Mouse (Mus musculus): ENCODE results near the gene Zfp46. TPM values are rescaled to one million over a fixed set of nuclear protein-coding genes. Genes with fewer than 3 reads are reported as not detected.

The Zfp46 gene
- total RNA-seq (2021) = 10 to 100 TPM; 53.5 to 54.9 TPM
- long read RNA-seq, experiment 1, full-length matches to known transcripts = 27 of 38 reads
- long read RNA-seq, experiment 1, partial matches to known transcripts = 7 of 38 reads
- long read RNA-seq, experiment 1, other reads (novel, unspliced or antisense) = 4 of 38 reads
- long read RNA-seq, experiment 2, full-length matches to known transcripts = 35 of 40 reads
- long read RNA-seq, experiment 2, partial matches to known transcripts = 0 of 40 reads
- long read RNA-seq, experiment 2, other reads (novel, unspliced or antisense) = 5 of 40 reads

- intact Hi-C loops (cut with DNase I) = no loop called here
Observed at GRCm38 (mm10) chr4:136284455-136284854, at the start of gene Zfp46. TSS of gene Zfp46 (plus strand) at chr4:136284683.

GRCm38 (mm10) chr4:136238669-136239068 lies 45.8 kb upstream of the Zfp46 start:
- no peak for TF ChIP-seq CTCF (IDR thresholded peaks at IDR 0.05)
- no peak for DNase-seq (ENCODE audit: extremely low spot score in 1 of 2, low spot score in 2 of 2)
- H3K27ac ChIP-seq = no peak overlapping the region
- intact Hi-C loops (cut with DNase I) = loop anchor here (2.0 kb wide), 1 partner anchor 36 kb away; no protein-coding TSS in a partner anchor
- H3K4me3 ChIP-seq = no peak overlapping the region

More at GRCm38 (mm10) chr4:136284455-136284854, at the start of gene Zfp46:
- no peak; the same call in 1 of the 2 replicates for TF ChIP-seq CTCF (IDR thresholded peaks at IDR 0.05)
- Histone ChIP-seq H3K4me3 (peak within 1 kb of the TSS; percentile 72), H3K27ac (peak within 1 kb of the TSS; percentile 96)
- DNase-seq (ENCODE audit: extremely low spot score in 1 of 2, low spot score in 2 of 2) = peak; percentile 73 to 84

GRCm38 (mm10) chr4:136239111-136239510 lies 45.4 kb upstream of the Zfp46 start:
- intact Hi-C loops (cut with DNase I) = loop anchor here (2.0 kb wide), 1 partner anchor 36 kb away; no protein-coding TSS in a partner anchor
- Histone ChIP-seq H3K27ac (no peak overlapping the region), H3K4me3 (no peak overlapping the region)
- no peak for TF ChIP-seq CTCF (IDR thresholded peaks at IDR 0.05)
- DNase-seq (ENCODE audit: extremely low spot score in 1 of 2, low spot score in 2 of 2) = no peak

GRCm38 (mm10) chr4:136239622-136240021 lies 44.9 kb upstream of the Zfp46 start:
- Histone ChIP-seq H3K27ac (no peak overlapping the region), H3K4me3 (no peak overlapping the region)
- TF ChIP-seq CTCF (IDR thresholded peaks at IDR 0.05) = peak; percentile 85
- intact Hi-C loops (cut with DNase I) = loop anchor here (2.0 kb wide), 1 partner anchor 37 kb away; no protein-coding TSS in a partner anchor
- peak; percentile 75 to 81 for DNase-seq (ENCODE audit: extremely low spot score in 1 of 2, low spot score in 2 of 2)

- intact Hi-C loops (cut with DNase I) = no loop called here
Observed at GRCm38 (mm10) chr4:136240123-136240522, 44.4 kb upstream of the Zfp46 start.

GRCm38 (mm10) chr4:136240955-136241354 lies 43.5 kb upstream of the Zfp46 start:
- TF ChIP-seq CTCF (IDR thresholded peaks at IDR 0.05) = no peak
- intact Hi-C loops (cut with DNase I) = no loop called here
- Histone ChIP-seq H3K27ac (no peak overlapping the region), H3K4me3 (no peak overlapping the region)
- DNase-seq (ENCODE audit: extremely low spot score in 1 of 2, low spot score in 2 of 2) = no peak

More at GRCm38 (mm10) chr4:136240123-136240522, 44.4 kb upstream of the Zfp46 start:
- no peak for DNase-seq (ENCODE audit: extremely low spot score in 1 of 2, low spot score in 2 of 2)
- H3K27ac ChIP-seq = no peak overlapping the region
- no peak for TF ChIP-seq CTCF (IDR thresholded peaks at IDR 0.05)
- no peak overlapping the region for H3K4me3 ChIP-seq

GRCm38 (mm10) chr4:136242065-136242703 lies 42.3 kb upstream of the Zfp46 start:
- intact Hi-C loops (cut with DNase I) = no loop called here
- no peak overlapping the region for H3K27ac ChIP-seq
- TF ChIP-seq CTCF (IDR thresholded peaks at IDR 0.05) = peak; percentile 66
- no peak for DNase-seq (ENCODE audit: extremely low spot score in 1 of 2, low spot score in 2 of 2)
- H3K4me3 ChIP-seq = no peak overlapping the region

GRCm38 (mm10) chr4:136242728-136243127 lies 41.8 kb upstream of the Zfp46 start:
- TF ChIP-seq CTCF (IDR thresholded peaks at IDR 0.05) = no peak
- H3K4me3 ChIP-seq = no peak overlapping the region
- intact Hi-C loops (cut with DNase I) = no loop called here
- DNase-seq (ENCODE audit: extremely low spot score in 1 of 2, low spot score in 2 of 2) = no peak
- H3K27ac ChIP-seq = no peak overlapping the region

- DNase-seq (ENCODE audit: extremely low spot score in 1 of 2, low spot score in 2 of 2) = no peak
- no peak overlapping the region for H3K4me3 ChIP-seq
- no peak for TF ChIP-seq CTCF (IDR thresholded peaks at IDR 0.05)
- intact Hi-C loops (cut with DNase I) = no loop called here
- H3K27ac ChIP-seq = no peak overlapping the region
Observed at GRCm38 (mm10) chr4:136244208-136244607, 40.3 kb upstream of the Zfp46 start.

- no peak for DNase-seq (ENCODE audit: extremely low spot score in 1 of 2, low spot score in 2 of 2)
- intact Hi-C loops (cut with DNase I) = no loop called here
- Histone ChIP-seq H3K27ac (no peak overlapping the region), H3K4me3 (no peak overlapping the region)
- TF ChIP-seq CTCF (IDR thresholded peaks at IDR 0.05) = no peak
Observed at GRCm38 (mm10) chr4:136245681-136246080, 38.8 kb upstream of the Zfp46 start.

GRCm38 (mm10) chr4:136246568-136246969 lies 37.9 kb upstream of the Zfp46 start:
- no peak overlapping the region for H3K4me3 ChIP-seq
- no peak for TF ChIP-seq CTCF (IDR thresholded peaks at IDR 0.05)
- no peak for DNase-seq (ENCODE audit: extremely low spot score in 1 of 2, low spot score in 2 of 2)
- intact Hi-C loops (cut with DNase I) = no loop called here
- no peak overlapping the region for H3K27ac ChIP-seq

- intact Hi-C loops (cut with DNase I) = no loop called here
- Histone ChIP-seq H3K27ac (no peak overlapping the region), H3K4me3 (peak overlapping the region; percentile 38; the same call in 1 of the 2 replicates)
- no peak for DNase-seq (ENCODE audit: extremely low spot score in 1 of 2, low spot score in 2 of 2)
- TF ChIP-seq CTCF (IDR thresholded peaks at IDR 0.05) = no peak
Observed at GRCm38 (mm10) chr4:136247386-136247728, 37.1 kb upstream of the Zfp46 start.

Measured in left cerebral cortex, adult 2 months (tissue).